Comparison of ENCODE assay signal across 9 mouse cellular contexts in the genomic region with DNA sequence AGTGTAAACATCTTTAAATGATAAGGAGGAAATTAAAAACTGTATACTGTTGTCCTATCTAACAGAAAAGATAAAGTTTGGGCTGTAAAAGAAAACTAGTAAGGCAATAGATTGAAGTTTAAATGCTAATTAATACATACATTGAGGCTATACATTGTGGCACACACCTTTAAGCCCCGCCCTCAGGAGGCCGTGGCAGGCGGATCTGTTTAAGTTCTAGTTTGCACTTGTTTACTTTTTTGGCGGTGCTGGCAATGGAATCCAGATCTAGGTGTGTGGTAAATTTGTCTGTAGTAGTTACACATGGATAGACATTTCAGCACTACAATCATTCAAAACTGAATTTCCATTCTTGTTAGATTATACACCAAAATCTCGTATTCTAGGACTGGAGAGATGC. TPM values are rescaled to one million over a fixed set of nuclear protein-coding genes. Genes with fewer than 3 reads are reported as not detected.
DNase-seq lines count a peak whose midpoint lies in the region; ATAC-seq and TF ChIP-seq lines count a peak whose summit lies in the region.
"Had no signal": no experiment of that assay in that cellular context is flagged by ENCODE, and none has a peak within 500 bp of the region (broad histone marks: within the 10 kb centered on the region; RNA-seq: fewer than 3 reads in every experiment).

No protein-coding gene starts in this region.

- no peak for TF ChIP-seq EP300 in ES-Bruce4 (IDR thresholded peaks at IDR 0.05; ENCODE audit: insufficient read depth, low read depth, low read length)
- TF ChIP-seq EP300 in liver, embryonic 14.5 days (IDR thresholded peaks at IDR 0.05; ENCODE audit: low read depth) = no peak

- DNase-seq in embryo, embryonic 11 days = peak; percentile 2
- no peak for DNase-seq in embryo, embryonic 10 days (ENCODE audit: low spot score)
- peak in 2 of 3 experiments; percentile 36 to 50 for DNase-seq in liver, embryonic 14.5 days (ENCODE audit: low read depth in 3 of 3, low spot score in 3 of 3)
- DNase-seq in adrenal gland, adult 2 months = no peak
- DNase-seq in right cerebral cortex, postnatal 36 days (ENCODE audit: low spot score in 2 of 2) = no peak
- no peak for DNase-seq in layer of hippocampus, adult 18-20 months (ENCODE audit: low spot score in 2 of 2)
- DNase-seq: kidney, postnatal 25 days had no signal

- peak overlapping the region; percentile 71 for H3K4me2 ChIP-seq in forebrain, embryonic 13.5 days
- peak overlapping the region; percentile 76 for H3K4me2 ChIP-seq in liver, embryonic 14.5 days (ENCODE audit: low read depth)

- TF ChIP-seq POLR2A in ES-Bruce4 (IDR thresholded peaks at IDR 0.05; ENCODE audit: insufficient read depth, low read length) = no peak

- H3K9me3 ChIP-seq in ES-Bruce4 (replicated peaks; ENCODE audit: control insufficient read depth, insufficient read depth, low read length, poor library complexity, severe bottlenecking) = no peaks in the 10 kb centered on the region
- H3K9me3 ChIP-seq in forebrain, embryonic 13.5 days (replicated peaks) = peaks cover 6% of the 10 kb centered on the region
- no peaks in the 10 kb centered on the region for H3K9me3 ChIP-seq in liver, embryonic 14.5 days (ENCODE audit: control insufficient read depth, low read length)

- H3K4me3 ChIP-seq in ES-Bruce4 (ENCODE audit: low read depth, low read length) = no peak overlapping the region
- peak overlapping the region; percentile 84 for H3K4me3 ChIP-seq in forebrain, embryonic 13.5 days
- peak overlapping the region; percentile 85 to 87 for H3K4me3 ChIP-seq in liver, embryonic 14.5 days (ENCODE audit: insufficient read depth in 1 of 2, low read depth in 2 of 2, low read length in 2 of 2)

- 0 out of 2 replicates have a peak overlapping the region, but pooled peaks have one; percentile 86 for H3K9ac ChIP-seq in ES-Bruce4 (ENCODE audit: low read depth, poor library complexity, severe bottlenecking)
- H3K9ac ChIP-seq in forebrain, embryonic 13.5 days = peak overlapping the region; percentile 92
- H3K9ac ChIP-seq in liver, embryonic 14.5 days (replicated peaks) = peak overlapping the region; percentile 93

- H3K4me1 ChIP-seq in ES-Bruce4 (ENCODE audit: control insufficient read depth, insufficient read depth, low read length) = peaks cover 1% of the 10 kb centered on the region
- H3K4me1 ChIP-seq in forebrain, embryonic 13.5 days = peaks cover 17% of the 10 kb centered on the region
- peaks cover 2 to 9% of the 10 kb centered on the region in 2 experiments; a peak in 3 of 4 replicates for H3K4me1 ChIP-seq in liver, embryonic 14.5 days (replicated peaks; ENCODE audit: control insufficient read depth in 2 of 2, insufficient read depth in 2 of 2, low read length in 1 of 2)

- H3K27me3 ChIP-seq in ES-Bruce4 (ENCODE audit: control insufficient read depth, insufficient read depth, low read length, poor library complexity, severe bottlenecking) = no peaks in the 10 kb centered on the region
- no peaks in the 10 kb centered on the region for H3K27me3 ChIP-seq in forebrain, embryonic 13.5 days
- H3K27me3 ChIP-seq in liver, embryonic 14.5 days (ENCODE audit: control insufficient read depth, insufficient read depth, low read length) = no peaks in the 10 kb centered on the region

- no peak for TF ChIP-seq CTCF in ES-Bruce4 (IDR thresholded peaks at IDR 0.05; ENCODE audit: low read depth, low read length)
- TF ChIP-seq CTCF in liver, embryonic 14.5 days (IDR thresholded peaks at IDR 0.05; ENCODE audit: low read depth) = no peak

- H3K27ac ChIP-seq in ES-Bruce4 (ENCODE audit: insufficient read depth, low read length) = no peak overlapping the region
- no peak overlapping the region for H3K27ac ChIP-seq in forebrain, embryonic 13.5 days
- peak overlapping the region; percentile 75 for H3K27ac ChIP-seq in liver, embryonic 14.5 days

- peaks cover 19% of the 10 kb centered on the region for H3K36me3 ChIP-seq in ES-Bruce4 (ENCODE audit: control insufficient read depth, insufficient read depth, low read length, poor library complexity, severe bottlenecking)
- H3K36me3 ChIP-seq in forebrain, embryonic 13.5 days (ENCODE audit: poor library complexity, severe bottlenecking) = peaks cover 42% of the 10 kb centered on the region
- H3K36me3 ChIP-seq in liver, embryonic 14.5 days (replicated peaks; ENCODE audit: control insufficient read depth, insufficient read depth, low read depth) = peaks cover 23% of the 10 kb centered on the region

- 77% methylated on average over 5 of the region's 5 CpGs for WGBS in forebrain, embryonic 13.5 days
- 35% methylated on average over 5 of the region's 5 CpGs for WGBS in liver, embryonic 14.5 days (ENCODE audit: insufficient replicate concordance)

- no peak for ATAC-seq in forebrain, embryonic 13.5 days
- ATAC-seq in liver, embryonic 14.5 days (ENCODE audit: insufficient read depth) = no peak

RNA-seq across cellular contexts. Expression of gene Erlec1, which starts 1.3 kb away (rescaled TPM):
- 41.7 and 44.0 TPM in 2 replicates for polyA plus RNA-seq in ES-Bruce4 (2011; ENCODE audit: insufficient read depth, insufficient read length, low read depth, missing spikeins)
- 9.6 and 10.2 TPM in 2 replicates for polyA plus RNA-seq in forebrain, embryonic 13.5 days (2015; fragmentation: Nextera tagmentation; extraction: Ambion mirVana)
- polyA plus RNA-seq in liver, embryonic 14.5 days (2012; rRNA removed) = 5.7 and 9.2 TPM in 2 replicates
- polyA plus RNA-seq in liver, embryonic 14.5 days (2014; fragmentation: Nextera tagmentation; extraction: Ambion mirVana) = 6.2 and 6.7 TPM in 2 replicates
- total RNA-seq in adrenal gland, adult 2 months (2021) = 10 to 100 TPM; 56.3 to 66.0 TPM
- 16.9 and 20.1 TPM in 2 replicates for polyA plus RNA-seq in adrenal gland, adult 2 months (2012; rRNA removed)
- 10 to 100 TPM; 51.0 to 52.3 TPM for total RNA-seq in layer of hippocampus, adult 18-20 months (2021)

RNA-seq across cellular contexts. Expression of gene Chac2, which starts 33.3 kb away (rescaled TPM):
- polyA plus RNA-seq in ES-Bruce4 (2011; ENCODE audit: insufficient read depth, insufficient read length, low read depth, missing spikeins) = 5.2 and 5.6 TPM in 2 replicates
- polyA plus RNA-seq in forebrain, embryonic 13.5 days (2015; fragmentation: Nextera tagmentation; extraction: Ambion mirVana) = 19.0 and 19.7 TPM in 2 replicates
- polyA plus RNA-seq in liver, embryonic 14.5 days (2012; rRNA removed) = 14.0 and 25.3 TPM in 2 replicates
- polyA plus RNA-seq in liver, embryonic 14.5 days (2014; fragmentation: Nextera tagmentation; extraction: Ambion mirVana) = 84.8 and 86.8 TPM in 2 replicates
- 10 to 100 TPM in 1 of 2 experiments, 1 to 10 TPM in 1; 8.6 to 12.3 TPM for total RNA-seq in adrenal gland, adult 2 months (2021)
- polyA plus RNA-seq in adrenal gland, adult 2 months (2012; rRNA removed) = 1.2 and 2.3 TPM in 2 replicates
- 10 to 100 TPM; 12.8 to 15.4 TPM for total RNA-seq in layer of hippocampus, adult 18-20 months (2021)

Comparison
In these comparisons a context has a peak if more than half of its experiments do, and no peak if none do; other contexts are left out.
1. DNase-seq: peak in embryo, embryonic 11 days (single experiment) and liver, embryonic 14.5 days (2 of 3); none in embryo, embryonic 10 days (single experiment), adrenal gland, adult 2 months (single experiment), right cerebral cortex, postnatal 36 days (0 of 2) and layer of hippocampus, adult 18-20 months (0 of 2).
2. Peak in every context shown above with its lines, with median percentiles within 50 percentile points of each other: H3K9ac ChIP-seq.